Mouse (Mus musculus): ENCODE data around the gene Trim30d.
"Not testable (repeated sequence)": the region's sequence is repeated elsewhere in the genome, so short reads cannot be mapped to it uniquely, and the experiment has no call there.

DNA sequence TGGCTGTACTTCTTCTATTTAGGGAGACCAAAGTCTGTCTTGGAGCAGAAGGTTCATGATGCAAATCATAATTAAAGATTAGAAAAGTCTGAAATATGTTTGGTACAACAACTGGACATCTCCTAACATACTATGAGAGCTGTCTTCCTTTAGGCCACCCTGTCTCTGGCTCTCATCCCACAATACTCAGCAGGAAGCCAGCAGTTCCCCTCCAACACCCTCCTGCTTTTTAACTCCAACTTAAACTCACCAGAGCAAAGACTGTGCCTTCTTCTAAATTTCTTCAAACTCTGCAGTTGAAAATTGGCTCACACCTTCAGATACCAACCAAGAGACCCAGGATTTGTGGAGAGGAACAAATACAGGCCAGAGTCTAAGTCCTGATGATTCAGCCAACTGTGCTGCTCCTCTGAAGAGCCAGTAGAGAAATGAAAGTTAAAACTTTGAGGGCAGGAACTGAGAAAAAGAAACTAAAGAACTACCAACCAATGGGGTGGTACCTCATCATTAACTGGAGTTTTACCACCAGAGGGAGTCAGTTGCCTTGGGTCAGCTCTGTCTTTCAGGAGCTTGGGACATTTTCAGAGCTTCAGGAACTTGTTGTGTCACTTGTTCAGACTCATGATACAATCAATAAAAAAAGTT lies at the start of gene Trim30d:
- not testable (repeated sequence) for TF ChIP-seq CTCF (IDR thresholded peaks at IDR 0.05; ENCODE audit: extremely low read depth, insufficient read depth, insufficient read length, insufficient replicate concordance); POLR2A (IDR thresholded peaks at IDR 0.05; ENCODE audit: low read depth, low read length)
